Mouse (Mus musculus) bone marrow macrophage, adult 2 months (primary cell): ENCODE measurements around the gene Arl6ip6.

Experiments
- CTCF ChIP-seq: IDR thresholded peaks from 2 replicates; pipeline ENCODE4 v1.5.1; 2012; ENCODE audit warnings: low read depth, mild to moderate bottlenecking, low read length, moderate library complexity
- POLR2A ChIP-seq: IDR thresholded peaks from 2 replicates; pipeline ENCODE4 v1.6.1; 2012; ENCODE audit warnings: mild to moderate bottlenecking, low read depth, low read length, borderline replicate concordance

GRCm38 (mm10) chr2:53178966-53179365 is 12.6 kb upstream of the Arl6ip6 start:
- TF ChIP-seq POLR2A = no peak
- TF ChIP-seq CTCF = no peak
